Comparison of ENCODE assay signal across 18 mouse cellular contexts in the genomic region with DNA sequence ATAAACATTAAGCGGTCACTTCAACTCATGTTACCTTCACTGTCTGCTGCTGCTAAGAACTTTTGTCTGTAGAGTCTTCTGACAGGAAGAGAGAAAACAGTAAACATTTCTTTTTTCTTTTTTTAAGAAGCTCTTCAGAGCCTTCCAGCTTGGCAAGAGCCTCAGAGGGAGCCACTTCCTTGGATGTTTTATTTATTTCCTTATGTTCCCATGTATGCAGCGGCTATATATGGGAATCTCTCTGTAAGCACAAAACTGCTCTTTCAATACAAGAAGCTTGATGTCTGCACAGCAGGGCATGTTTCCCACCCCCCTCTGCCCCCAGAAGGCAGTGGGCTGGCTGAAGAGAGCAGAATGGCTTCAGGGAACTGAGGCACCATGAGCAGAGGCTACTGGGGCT. TPM values are rescaled to one million over a fixed set of nuclear protein-coding genes. Genes with fewer than 3 reads are reported as not detected.
"Had no signal": no experiment of that assay in that cellular context is flagged by ENCODE, and none has a peak within 500 bp of the region (broad histone marks: within the 10 kb centered on the region; RNA-seq: fewer than 3 reads in every experiment).

No protein-coding gene starts in this region.

- H3K4me3 ChIP-seq: kidney, embryonic 15.5 days; limb, embryonic 15.5 days; liver, embryonic 12.5 days; midbrain, embryonic 10.5 days; myocyte; neural tube, embryonic 15.5 days had no signal

- H3K27me3 ChIP-seq: limb, embryonic 15.5 days; liver, embryonic 12.5 days; neural tube, embryonic 15.5 days had no signal

- DNase-seq: kidney, adult 18-20 months; kidney, postnatal 25 days; layer of hippocampus, adult 9-11 months; layer of hippocampus, postnatal 36 days; lung, postnatal 4 days; midbrain, embryonic 14.5 days; right cerebral cortex, adult 18-20 months; right cerebral cortex, postnatal 25 days; thymus, adult 18-20 months; thymus, postnatal 25 days had no signal

- H3K4me1 ChIP-seq: limb, embryonic 15.5 days; liver, embryonic 12.5 days had no signal

- H3K36me3 ChIP-seq: kidney, embryonic 15.5 days; limb, embryonic 15.5 days; liver, embryonic 12.5 days; midbrain, embryonic 10.5 days; neural tube, embryonic 15.5 days had no signal

- H3K4me2 ChIP-seq: kidney, embryonic 15.5 days; limb, embryonic 15.5 days; liver, embryonic 12.5 days; neural tube, embryonic 15.5 days had no signal

- ATAC-seq: inflammation-experienced regulatory T-cells, adult 6 months; liver, embryonic 12.5 days had no signal

- H3K9me3 ChIP-seq: kidney, embryonic 15.5 days; limb, embryonic 15.5 days; liver, embryonic 12.5 days; midbrain, embryonic 10.5 days; neural tube, embryonic 15.5 days had no signal

- H3K9ac ChIP-seq: kidney, embryonic 15.5 days; limb, embryonic 15.5 days; liver, embryonic 12.5 days; neural tube, embryonic 15.5 days had no signal

- H3K27ac ChIP-seq: kidney, embryonic 15.5 days; limb, embryonic 15.5 days; liver, embryonic 12.5 days; midbrain, embryonic 10.5 days; neural tube, embryonic 15.5 days had no signal

RNA-seq across cellular contexts. Expression of a gene that starts 30.0 kb away (rescaled TPM):
- polyA plus RNA-seq: inflammation-experienced regulatory T-cells, adult 6 months; liver, embryonic 12.5 days; liver, embryonic 16.5 days; myocyte had no signal
